Mouse (Mus musculus) spleen, adult 2 months (tissue): ENCODE measurements at regions not wholly inside any gene's neighbourhood (a gene's known extent, or its start where the extent isn't known, plus 50 kb on each side); places are given as distances from the start of the nearest gene placed in this dataset.

Experiments used
- DNase-seq, 2 experiments: peaks; one replicate each; pipeline versions ENCODE4 v3.0.0 to v3.0.0-alpha.2; 2012 to 2021; ENCODE audit warnings: low spot score in 2 of 2, low read depth in 1 of 2
- H3K27ac ChIP-seq: fragments of 200-500 bp; 2 replicates; pipeline ENCODE4 v1.5.1; 2012; ENCODE audit warnings: low read length, inconsistent platforms; ENCODE audit not compliant: insufficient read depth
- H3K27me3 ChIP-seq: fragments of 200-500 bp; 2 replicates; pipeline ENCODE4 v1.6.1; 2012; ENCODE audit warnings: mild to moderate bottlenecking, moderate library complexity, low read length, inconsistent platforms; ENCODE audit not compliant: control insufficient read depth, insufficient read depth
- H3K36me3 ChIP-seq: fragments of 200-500 bp; 2 replicates; pipeline ENCODE4 v1.6.1; 2012; ENCODE audit warnings: mild to moderate bottlenecking, low read length, inconsistent platforms; ENCODE audit not compliant: control insufficient read depth, insufficient read depth
- H3K4me1 ChIP-seq: fragments of 200-500 bp; 2 replicates; pipeline ENCODE4 v1.6.1; 2011; ENCODE audit warnings: inconsistent platforms; ENCODE audit not compliant: control insufficient read depth, insufficient read depth, insufficient read length
- H3K4me3 ChIP-seq: fragments of 200-500 bp; 2 replicates; pipeline ENCODE4 v1.5.1; 2011; ENCODE audit warnings: mild to moderate bottlenecking, inconsistent platforms; ENCODE audit not compliant: insufficient read depth, insufficient read length; ENCODE audit errors: extremely low read depth
- CTCF ChIP-seq: fragments of 200-500 bp; IDR thresholded peaks from 2 replicates; pipeline ENCODE4 v1.5.1; 2011; ENCODE audit warnings: mild to moderate bottlenecking, inconsistent platforms; ENCODE audit not compliant: insufficient read depth, insufficient read length, insufficient replicate concordance; ENCODE audit errors: extremely low read depth
- POLR2A ChIP-seq: fragments of 200-500 bp; IDR thresholded peaks from 2 replicates; pipeline ENCODE4 v1.6.1; 2011; ENCODE audit warnings: low read depth, low read length, inconsistent platforms
- WGBS: fragments of 180-500 bp; shearing (Covaris S2); methylation state at CpG from one replicate; pipeline ENCODE4 v1.1.7; 2018; 5-methylcytosine and 5-hydroxymethylcytosine counted together

- Histone ChIP-seq H3K27me3 (no peaks in the 10 kb centered on the region), H3K4me1 (no peaks in the 10 kb centered on the region), H3K36me3 (no peaks in the 10 kb centered on the region), H3K4me3 (no peak overlapping the region), H3K27ac (no peak overlapping the region)
- WGBS = 78% methylated on average over 4 of the region's 4 CpGs
- no peak for DNase-seq
- TF ChIP-seq CTCF (no peak), POLR2A (no peak)
Measured at GRCm38 (mm10) chr3:37868454-37868853, 144.2 kb upstream of the Gm5148 start.

GRCm38 (mm10) chr3:37862756-37863155 is 138.5 kb upstream of the Gm5148 start:
- WGBS = 95% methylated on average over 9 of the region's 9 CpGs
- Histone ChIP-seq H3K27ac (no peak overlapping the region), H3K4me3 (no peak overlapping the region), H3K27me3 (no peaks in the 10 kb centered on the region), H3K36me3 (no peaks in the 10 kb centered on the region), H3K4me1 (no peaks in the 10 kb centered on the region)
- DNase-seq = no peak
- TF ChIP-seq CTCF = no peak
- no peak for TF ChIP-seq POLR2A

- no peak for DNase-seq
- no peaks in the 10 kb centered on the region for H3K4me1 ChIP-seq
- H3K27ac ChIP-seq = no peak overlapping the region
- no peaks in the 10 kb centered on the region for H3K27me3 ChIP-seq
- no peak overlapping the region for H3K4me3 ChIP-seq
- TF ChIP-seq POLR2A (no peak), CTCF (no peak)
- no peaks in the 10 kb centered on the region for H3K36me3 ChIP-seq
- WGBS = 85% methylated on average over 9 of the region's 9 CpGs
Measured at GRCm38 (mm10) chr3:37860715-37861461, 136.6 kb upstream of the Gm5148 start.

GRCm38 (mm10) chr3:37860034-37860714 is 135.9 kb upstream of the Gm5148 start:
- H3K4me3 ChIP-seq = no peak overlapping the region
- no peaks in the 10 kb centered on the region for H3K4me1 ChIP-seq
- no peak overlapping the region for H3K27ac ChIP-seq
- TF ChIP-seq CTCF (no peak), POLR2A (no peak)
- H3K27me3 ChIP-seq = no peaks in the 10 kb centered on the region
- 82% methylated on average over 13 of the region's 13 CpGs for WGBS
- DNase-seq = no peak
- H3K36me3 ChIP-seq = no peaks in the 10 kb centered on the region

GRCm38 (mm10) chr3:37858624-37859302 is 134.5 kb upstream of the Gm5148 start:
- no peak for DNase-seq
- TF ChIP-seq POLR2A (no peak), CTCF (no peak)
- 81% methylated on average over 6 of the region's 6 CpGs for WGBS
- Histone ChIP-seq H3K4me1 (no peaks in the 10 kb centered on the region), H3K4me3 (no peak overlapping the region), H3K27ac (no peak overlapping the region), H3K36me3 (no peaks in the 10 kb centered on the region), H3K27me3 (no peaks in the 10 kb centered on the region)

- no peak for DNase-seq
- no peak overlapping the region for H3K4me3 ChIP-seq
- H3K4me1 ChIP-seq = no peaks in the 10 kb centered on the region
- H3K36me3 ChIP-seq = no peaks in the 10 kb centered on the region
- 64% methylated on average over 3 of the region's 3 CpGs for WGBS
- H3K27me3 ChIP-seq = no peaks in the 10 kb centered on the region
- TF ChIP-seq POLR2A (no peak), CTCF (no peak)
- H3K27ac ChIP-seq = no peak overlapping the region
Measured at GRCm38 (mm10) chr3:37846191-37847003, 122.1 kb upstream of the Gm5148 start.
